Mouse (Mus musculus) C2C12 (cell line): ENCODE measurements around the gene Mat2a.
A peak's percentile ranks its signal among the peaks of the same experiment; 100 is the strongest.

Source experiments
- CTCF ChIP-seq: IDR thresholded peaks from one replicate; pipeline ENCODE4 v1.5.1; 2011; ENCODE audit not compliant: control insufficient read depth, insufficient read depth, insufficient read length
- MYOG ChIP-seq: IDR thresholded peaks from one replicate; pipeline ENCODE4 v1.6.1; 2011; ENCODE audit not compliant: control insufficient read depth, insufficient read length; ENCODE audit errors: extremely low read depth
- USF1 ChIP-seq: IDR thresholded peaks from one replicate; pipeline ENCODE4 v1.6.1; 2011; ENCODE audit warnings: low read depth, mild to moderate bottlenecking, control low read depth, moderate library complexity

DNA sequence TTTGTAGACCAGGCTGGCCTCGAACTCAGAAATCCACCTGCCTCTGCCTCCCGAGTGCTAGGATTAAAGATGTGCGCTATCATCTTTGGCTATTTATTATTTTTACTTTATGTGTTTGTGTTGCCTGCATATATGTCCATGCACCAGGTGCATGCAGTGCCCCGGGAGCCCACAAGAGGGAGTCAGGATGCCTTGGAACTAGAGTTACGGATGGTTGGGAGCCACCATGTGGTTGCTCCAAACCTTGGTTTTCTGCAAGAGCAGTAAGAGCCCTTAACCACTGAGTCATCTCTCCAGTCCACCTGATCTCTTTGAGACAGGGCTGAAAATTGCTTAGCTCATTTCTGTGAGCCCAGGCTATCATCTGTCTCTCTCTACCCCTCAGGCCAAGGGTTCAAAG lies 32.2 kb downstream of the Mat2a start:
- peak; percentile 84 for TF ChIP-seq CTCF
- no peak for TF ChIP-seq MYOG
- no peak for TF ChIP-seq USF1
